Mouse (Mus musculus) thymus, postnatal 4 days (tissue): ENCODE results near the gene Olfr1490.
"Not testable (repeated sequence)": the region's sequence is repeated elsewhere in the genome, so short reads cannot be mapped to it uniquely, and the experiment has no call there.

ENCODE experiments used
- DNase-seq: peaks from one replicate; pipeline ENCODE4 v3.0.0; 2021

Gene Olfr1490

DNA sequence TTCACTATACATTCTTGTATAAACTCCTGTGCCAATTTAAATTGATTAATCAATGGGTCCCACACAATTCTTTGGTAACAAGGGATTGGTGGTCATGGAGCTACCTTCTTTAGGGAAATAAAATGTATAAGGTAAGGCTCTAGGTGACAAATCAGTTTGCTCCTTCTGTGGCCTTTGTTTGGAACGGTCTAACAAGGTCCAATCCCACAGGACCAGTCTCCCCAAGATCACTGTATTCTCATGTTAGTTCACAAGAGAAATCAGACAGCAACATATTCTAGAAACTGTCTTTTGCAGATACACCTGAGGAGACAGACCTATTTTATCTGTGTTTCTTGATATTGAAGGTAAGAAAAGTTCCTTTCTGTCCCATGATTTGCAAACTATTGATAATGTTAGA lies at the start of gene Olfr1490:
TSS of gene Olfr1490 (plus strand) at position 301 of the 400 bp plus-strand sequence.
- DNase-seq = no peak

DNA sequence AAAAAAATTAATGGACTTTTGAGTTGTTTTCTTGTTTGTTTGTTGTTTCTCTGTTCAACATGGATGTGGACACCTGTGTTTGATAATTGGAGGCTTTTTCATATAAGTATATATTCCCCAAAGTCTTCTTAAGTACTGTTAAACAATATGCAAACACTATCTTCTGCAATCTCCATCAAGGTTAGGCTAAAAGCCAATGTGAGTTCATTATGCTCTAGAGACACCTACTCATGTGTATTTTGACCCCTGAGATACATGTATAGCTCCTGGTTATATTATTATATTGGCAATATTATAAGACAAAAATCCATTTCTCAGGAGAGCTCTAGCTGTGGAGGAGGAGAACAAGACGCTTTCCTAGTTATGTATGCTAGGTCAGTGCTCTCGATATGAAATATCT lies 33.8 kb upstream of the Olfr1490 start, which contains the start of gene Olfr1487:
TSS of gene Olfr1487 (plus strand) at position 301 of the 400 bp plus-strand sequence.
- DNase-seq = not testable (repeated sequence)

DNA sequence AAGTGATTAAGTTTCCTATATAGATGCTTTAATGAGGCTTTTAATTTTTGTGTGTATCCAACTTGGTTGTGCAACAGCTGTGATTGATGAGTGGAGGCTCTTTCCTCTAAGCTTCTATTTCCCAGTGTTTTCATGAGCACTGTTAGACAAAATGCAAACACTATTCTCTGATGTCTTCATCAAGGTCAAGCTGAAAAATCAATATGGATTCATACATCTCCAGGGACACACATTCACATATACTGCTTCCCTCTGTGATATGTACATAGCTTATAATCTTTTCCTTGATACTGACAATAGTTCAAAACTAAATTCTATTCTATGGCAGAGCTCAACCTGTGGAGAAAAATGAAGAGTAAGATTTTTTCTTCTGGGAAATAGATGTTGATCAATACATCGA lies 19.6 kb upstream of the Olfr1490 start, which contains the start of gene Olfr1489:
TSS of gene Olfr1489 (plus strand) at position 301 of the 400 bp plus-strand sequence.
- DNase-seq = no peak

DNA sequence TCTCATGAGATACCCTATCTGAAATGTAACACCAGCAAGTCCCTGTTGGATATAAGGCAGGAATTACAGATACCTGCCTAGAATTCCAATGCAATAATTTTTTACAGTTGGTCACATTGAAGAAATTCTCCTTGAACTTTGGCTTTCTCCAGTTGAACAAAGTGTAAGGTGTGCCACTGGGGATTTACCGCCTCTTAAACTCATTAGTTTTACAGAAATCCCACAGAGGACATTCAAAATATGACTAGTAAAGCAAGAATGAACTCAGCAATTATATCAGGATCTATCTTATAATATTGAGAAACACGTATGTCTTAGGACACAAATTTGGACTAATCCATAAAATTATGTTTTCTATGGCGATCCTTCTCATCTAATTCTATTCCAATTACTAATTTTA lies 46.1 kb downstream of the Olfr1490 start, which contains the start of gene Olfr1491:
TSS of gene Olfr1491 (plus strand) at position 301 of the 400 bp plus-strand sequence.
- no peak for DNase-seq
